Mouse (Mus musculus): ENCODE results near the gene Sarm1. TPM values are rescaled to one million over a fixed set of nuclear protein-coding genes. Genes with fewer than 3 reads are reported as not detected.

Gene Sarm1
- total RNA-seq, 2 experiments from 2014 or later, result 0.93 to 1.2 TPM

DNA sequence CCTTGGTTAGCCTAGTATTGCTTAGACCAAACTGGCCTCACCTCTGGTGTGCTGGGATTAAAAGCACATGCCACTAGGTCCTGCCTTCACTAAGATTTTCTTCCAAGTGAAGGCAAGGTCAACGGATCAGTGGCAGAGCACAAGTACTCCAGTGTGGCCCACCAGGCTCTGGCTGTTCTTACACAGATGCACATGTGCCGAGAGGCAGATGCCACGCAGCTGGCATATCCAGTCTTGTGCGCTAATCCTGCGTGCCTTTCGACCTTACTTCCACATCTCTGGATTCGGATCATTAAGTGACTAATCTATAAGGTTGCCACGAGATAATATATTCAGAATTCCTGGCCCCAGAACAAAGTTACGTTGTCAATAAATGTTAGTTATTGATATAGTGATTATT is 32.4 kb downstream of the Sarm1 start:
- no peak for DNase-seq (ENCODE audit: low spot score in 2 of 2)

DNA sequence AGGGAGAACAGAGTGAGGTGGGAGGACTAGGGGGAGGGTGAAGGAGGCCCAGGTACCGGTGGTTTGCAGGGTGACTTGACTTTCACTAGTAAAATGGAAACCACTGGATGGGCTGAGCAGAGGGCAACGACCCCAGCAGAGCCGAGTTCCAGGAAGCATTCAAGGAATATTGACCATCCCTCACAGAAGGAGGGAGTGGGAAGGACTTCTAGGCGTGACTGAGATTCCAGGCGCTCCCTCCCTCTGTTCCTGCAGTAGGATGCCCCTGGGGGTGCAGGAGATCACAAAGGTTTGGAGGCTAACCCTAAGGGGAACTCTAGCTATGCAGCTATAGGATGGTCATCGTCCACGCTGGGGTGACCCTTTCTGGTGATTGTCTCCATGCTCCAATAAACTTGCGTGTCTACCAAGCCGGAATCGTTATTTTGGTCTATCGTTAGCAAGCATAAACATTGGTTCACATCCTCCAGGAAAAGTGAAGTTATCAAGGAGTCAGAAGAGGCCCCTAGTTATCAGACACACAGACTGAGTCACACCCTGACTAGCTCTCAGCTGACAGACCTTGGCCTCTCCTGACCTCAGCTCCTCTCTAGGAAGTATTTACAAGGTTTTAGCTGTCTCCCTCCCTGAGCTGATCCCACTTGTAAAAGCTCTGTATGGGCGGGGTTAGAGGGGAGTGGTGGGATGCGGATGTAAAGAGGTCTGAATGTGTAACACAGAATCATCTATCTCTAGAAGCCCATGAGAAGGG is 34.1 kb downstream of the Sarm1 start:
- DNase-seq (ENCODE audit: low spot score in 2 of 2), result no peak

DNA sequence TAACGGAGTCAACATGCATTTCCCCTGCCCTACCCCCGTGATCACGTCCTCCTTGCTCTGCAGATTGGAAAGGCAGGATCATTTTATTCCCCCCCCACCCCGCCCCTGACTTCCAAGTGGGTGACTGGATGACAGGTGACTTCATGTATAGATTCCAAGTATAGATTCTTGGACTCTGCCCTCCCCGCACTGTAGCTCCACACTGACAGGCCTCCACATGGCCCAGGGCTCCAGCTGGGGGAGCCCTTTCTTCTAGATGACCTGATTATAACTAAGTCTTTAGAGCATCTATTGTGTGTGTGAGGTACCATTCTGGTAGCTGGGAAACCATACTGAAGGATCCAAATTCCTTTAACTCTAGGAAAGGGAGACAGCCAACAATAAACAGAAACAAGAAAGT is 34.9 kb downstream of the Sarm1 start:
- DNase-seq (ENCODE audit: low spot score in 2 of 2), result no peak

DNA sequence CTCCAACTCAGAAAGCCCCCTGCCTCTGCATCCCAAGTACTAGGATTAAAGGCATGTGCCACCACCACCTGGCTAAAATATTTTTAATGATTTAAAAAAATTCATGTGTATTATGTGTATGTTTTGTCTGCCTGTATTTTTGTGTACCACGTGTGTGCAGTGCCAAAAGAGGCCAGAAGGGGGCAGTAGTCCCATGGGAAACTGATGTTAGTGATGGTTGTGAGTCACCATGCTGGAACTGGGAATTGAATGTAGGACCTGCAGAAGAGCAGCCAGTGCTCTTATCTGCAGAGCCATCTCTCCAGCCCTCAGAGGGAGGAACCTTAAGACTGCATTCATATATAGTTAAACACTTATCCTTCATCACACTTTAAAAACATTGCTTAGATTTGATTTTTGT is 35.7 kb downstream of the Sarm1 start:
- DNase-seq (ENCODE audit: low spot score in 2 of 2), result no peak

DNA sequence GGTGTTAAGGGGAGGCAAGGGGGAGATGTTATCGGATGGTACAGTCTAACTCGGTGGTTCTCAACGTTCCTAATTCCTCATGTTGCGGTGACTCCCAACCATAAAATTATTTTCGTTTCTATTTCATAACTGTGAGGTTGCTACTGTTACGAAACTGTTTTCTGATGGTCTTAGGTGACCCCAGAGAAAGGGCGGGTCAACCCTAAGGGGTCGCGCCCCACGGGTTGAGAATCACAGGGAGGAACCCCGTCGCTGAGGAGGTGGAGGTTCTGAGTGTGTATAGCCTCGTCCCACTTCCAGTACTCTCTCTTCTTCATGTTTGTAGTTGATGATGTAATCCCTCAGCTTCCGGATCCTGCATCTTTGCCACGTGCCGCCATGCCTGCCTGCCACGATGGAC is 38.8 kb downstream of the Sarm1 start:
- no peak for DNase-seq (ENCODE audit: low spot score in 2 of 2)

DNA sequence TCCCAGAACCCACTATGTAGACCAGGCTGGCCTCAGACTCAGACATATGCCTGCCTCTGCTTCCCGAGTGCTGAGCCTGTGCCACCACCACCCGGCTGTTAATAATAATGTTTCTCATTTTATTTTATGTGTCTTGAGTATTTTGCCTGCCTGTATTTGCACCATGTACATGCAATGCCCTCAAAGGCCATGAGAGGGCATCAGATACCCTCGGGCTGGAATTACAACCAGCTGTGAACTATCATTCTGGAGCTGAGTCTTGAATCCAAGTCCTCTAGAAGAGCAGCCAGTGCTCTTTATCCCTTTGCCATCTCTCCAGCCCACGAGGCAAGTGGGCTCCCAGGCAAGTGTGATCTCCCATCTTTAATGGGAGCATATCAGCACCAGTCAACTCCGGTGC is 42.2 kb downstream of the Sarm1 start:
- DNase-seq (ENCODE audit: low spot score in 2 of 2), result no peak

DNA sequence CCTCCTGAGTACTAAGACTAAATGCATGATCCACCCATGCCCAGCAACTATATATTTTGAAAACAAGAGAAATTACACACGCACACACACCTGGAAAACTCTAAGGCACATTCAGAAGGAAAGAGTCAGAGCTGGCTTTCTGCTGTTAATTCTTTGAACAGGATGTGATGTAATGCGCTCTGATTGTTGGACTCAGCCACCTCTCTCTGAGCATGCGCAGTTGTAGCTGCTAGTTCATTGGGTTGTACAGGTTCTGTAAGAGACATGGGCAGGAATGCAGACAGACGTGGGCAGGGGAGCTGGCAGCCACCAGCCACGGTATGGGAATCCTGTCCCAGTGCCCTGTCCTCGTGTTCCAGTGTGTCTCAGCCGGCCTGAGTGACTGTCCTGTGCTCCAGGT is 43.3 kb downstream of the Sarm1 start:
- no peak for DNase-seq (ENCODE audit: low spot score in 2 of 2)

DNA sequence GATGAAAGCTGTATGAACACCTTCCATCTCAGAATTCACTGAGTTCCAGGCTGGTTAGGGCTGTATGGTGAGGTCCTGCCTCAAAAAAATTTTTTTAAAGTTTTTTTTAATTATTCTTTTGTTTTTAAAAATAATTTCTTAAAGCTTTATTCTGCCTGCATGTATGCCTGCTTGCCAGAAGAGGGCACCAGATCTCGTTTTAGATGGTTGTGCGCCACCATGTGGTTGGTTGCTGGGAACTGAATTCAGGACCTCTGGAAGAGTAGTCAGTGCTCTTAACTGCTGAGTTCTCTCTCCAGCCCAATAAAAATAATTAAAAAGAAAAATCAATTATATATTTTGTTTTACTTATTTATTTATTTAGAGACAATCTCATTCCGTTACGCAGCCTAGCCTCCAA is 43.9 kb downstream of the Sarm1 start:
- DNase-seq (ENCODE audit: low spot score in 2 of 2), result peak in 1 of 2 experiments; percentile 64

DNA sequence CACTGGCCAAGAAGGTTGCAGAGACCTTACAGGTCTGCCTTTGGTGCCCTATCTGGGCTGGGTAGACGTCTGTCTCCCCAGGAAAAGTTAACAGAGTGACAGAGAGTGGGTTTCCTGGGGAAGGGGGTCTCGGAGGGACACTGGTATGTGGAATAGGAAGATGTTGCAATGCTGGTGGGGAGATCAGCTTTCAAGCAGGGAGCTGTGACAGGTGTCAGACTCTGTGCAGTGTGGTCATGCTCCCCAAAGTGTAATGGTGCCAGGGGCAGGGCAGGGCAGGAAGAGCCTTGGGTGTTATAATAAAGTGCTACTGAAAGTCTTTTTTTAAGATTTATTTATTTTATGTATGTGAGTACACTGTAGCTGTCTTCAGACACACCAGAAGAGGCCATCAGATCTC is 47.2 kb downstream of the Sarm1 start:
- DNase-seq (ENCODE audit: low spot score in 2 of 2), result no peak

DNA sequence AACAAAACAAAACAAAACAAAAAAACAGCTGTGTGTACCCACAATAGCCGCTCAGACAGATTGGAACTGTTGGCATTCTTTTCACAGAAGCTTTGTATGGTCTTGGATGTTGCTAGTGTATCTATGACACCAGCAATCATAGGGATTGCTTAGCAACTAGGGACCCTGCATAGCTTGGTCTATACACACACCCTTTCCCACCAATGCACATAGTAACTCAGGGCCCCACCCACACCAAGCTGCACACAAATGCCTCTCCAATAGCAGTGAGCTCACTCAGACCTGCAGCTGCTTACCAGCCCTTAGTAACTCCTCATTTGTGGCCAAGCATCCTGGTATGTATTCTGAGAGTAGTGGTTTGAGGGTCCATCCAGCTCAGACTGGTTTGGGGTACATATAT is 49.3 kb downstream of the Sarm1 start:
- DNase-seq (ENCODE audit: low spot score in 2 of 2), result no peak

DNA sequence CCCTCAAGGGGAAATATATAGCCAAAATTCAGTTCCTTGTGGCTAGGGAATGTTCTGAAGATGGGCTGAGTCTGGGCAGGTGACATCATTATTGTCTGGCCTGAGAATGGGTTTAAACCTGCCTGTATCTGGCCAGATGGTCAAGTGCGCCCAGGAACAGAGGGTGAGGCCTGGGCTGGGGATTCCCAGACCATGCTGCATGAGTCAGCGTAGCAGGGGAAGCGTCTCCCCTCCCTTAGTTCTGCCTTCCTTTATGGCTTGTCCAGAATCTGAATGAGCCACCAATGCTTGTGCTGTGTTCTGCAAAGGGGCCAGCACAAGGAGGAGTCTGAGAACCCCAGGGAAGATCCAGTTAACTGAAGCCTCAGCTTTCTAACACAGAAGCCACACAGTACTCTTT is 50.4 kb downstream of the Sarm1 start:
- DNase-seq (ENCODE audit: low spot score in 2 of 2), result no peak

DNA sequence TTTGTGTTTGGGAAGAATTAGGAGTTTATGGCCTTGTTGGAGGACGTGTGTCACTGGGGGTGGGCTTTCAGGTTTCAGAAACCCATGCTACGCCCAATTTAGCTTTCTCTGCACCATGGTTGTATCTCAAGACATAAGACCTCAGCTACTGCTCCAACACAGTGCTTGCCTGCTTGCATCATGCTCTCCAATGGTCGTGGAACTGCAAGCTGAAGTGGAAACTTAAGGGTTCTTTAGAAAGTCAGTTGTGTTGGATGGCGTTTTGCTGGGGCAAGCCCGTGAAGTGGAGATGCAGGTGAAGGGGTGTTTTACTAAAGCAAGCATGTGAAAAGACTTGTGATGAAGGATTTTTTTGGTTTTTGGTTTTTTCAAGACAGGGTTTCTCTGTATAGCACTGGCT is 54.4 kb downstream of the Sarm1 start:
- DNase-seq (ENCODE audit: low spot score in 2 of 2), result no peak

DNA sequence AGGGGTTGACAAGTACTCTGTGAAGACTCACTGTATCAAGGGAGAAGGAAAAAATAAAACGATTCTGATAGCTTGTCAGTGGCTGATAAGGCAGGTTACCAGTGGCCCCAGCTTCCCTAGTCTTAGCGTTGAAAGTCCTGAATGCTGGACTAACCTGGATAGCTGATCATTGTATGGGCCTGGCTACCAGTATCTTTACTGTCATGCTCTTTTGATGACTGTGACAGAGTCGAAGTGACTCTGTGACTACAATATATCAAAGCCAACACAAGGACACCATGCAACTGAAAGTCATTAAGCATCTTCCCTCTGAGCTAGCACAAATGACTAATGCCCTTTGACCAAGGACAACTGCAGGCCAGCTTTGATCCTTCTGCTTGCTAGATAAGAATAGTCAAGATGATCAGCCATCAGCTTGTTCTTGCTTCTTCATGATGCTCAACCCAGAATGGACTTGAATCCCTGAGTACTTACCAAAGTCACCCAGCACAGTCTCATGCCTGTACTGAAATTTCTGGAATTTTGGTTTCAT is 59.1 kb downstream of the Sarm1 start:
- DNase-seq (ENCODE audit: low spot score in 2 of 2), result no peak

DNA sequence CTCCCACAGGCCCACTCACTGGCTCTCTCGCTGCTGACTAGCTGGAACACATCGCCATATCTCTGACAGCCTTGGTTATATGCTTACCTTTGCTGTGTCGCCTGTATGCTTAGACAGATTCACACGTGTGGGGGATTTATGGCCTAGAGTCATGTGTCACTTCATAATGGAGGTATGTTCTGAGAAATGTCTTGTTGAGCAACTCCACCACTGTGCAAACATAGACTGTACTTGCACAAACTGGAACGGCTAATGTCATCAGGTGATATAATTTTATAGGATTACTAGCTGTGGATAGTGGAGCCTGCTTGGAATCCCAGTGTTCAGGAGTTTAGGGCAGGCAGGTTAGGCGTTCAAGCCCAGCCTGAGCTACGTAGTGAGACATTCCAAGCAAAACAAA is 60.4 kb downstream of the Sarm1 start:
- no peak for DNase-seq (ENCODE audit: low spot score in 2 of 2)

DNA sequence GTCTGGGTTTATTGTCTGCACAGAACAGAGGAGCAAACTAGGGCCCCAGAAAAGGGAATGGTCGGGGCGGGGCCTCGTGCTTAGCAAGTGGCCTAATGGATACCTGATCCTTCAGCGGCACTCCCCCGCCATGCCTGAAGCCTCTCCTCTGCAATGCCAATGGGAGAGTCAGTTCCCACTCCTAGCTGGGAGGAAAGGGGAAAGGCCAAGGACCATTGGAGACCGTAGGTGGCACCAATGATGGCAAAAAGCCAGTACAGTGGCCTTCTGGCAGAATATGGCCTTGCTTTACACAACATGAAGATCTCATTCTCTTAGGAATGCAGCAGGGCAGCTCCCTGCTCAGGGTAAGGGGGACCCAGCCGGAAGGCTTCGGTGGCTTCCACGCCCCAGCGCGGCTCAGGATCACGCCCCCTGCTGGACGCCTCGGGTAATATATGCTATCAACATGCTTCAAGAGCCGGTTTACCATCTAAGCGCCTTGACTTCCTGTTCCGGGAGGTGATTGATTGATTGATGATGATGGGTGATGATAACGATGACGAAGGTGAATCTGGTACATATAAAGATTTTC is 61.7 kb downstream of the Sarm1 start:
- DNase-seq (ENCODE audit: low spot score in 2 of 2), result peak in 1 of 2 experiments; percentile 19

DNA sequence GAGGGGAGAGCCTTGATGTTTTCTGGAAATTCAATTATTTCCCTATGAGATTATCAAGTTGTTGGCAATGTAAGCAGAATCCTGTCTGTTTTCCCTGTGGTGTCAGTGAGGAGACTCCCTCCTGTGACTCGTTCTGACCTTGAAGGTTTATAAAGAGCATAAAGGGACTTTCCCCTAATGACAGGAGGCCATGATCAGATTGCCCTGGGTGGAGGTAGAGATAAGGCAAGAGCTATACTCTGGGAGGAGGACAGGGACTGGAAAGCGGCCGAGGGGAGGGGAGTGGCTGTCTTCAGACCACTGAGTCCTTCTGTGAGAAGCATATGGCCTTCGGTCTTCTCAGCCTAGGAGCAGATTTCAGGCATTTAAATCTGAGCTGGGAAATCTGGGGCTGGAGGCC is 63.5 kb downstream of the Sarm1 start:
- no peak for DNase-seq (ENCODE audit: low spot score in 2 of 2)

DNA sequence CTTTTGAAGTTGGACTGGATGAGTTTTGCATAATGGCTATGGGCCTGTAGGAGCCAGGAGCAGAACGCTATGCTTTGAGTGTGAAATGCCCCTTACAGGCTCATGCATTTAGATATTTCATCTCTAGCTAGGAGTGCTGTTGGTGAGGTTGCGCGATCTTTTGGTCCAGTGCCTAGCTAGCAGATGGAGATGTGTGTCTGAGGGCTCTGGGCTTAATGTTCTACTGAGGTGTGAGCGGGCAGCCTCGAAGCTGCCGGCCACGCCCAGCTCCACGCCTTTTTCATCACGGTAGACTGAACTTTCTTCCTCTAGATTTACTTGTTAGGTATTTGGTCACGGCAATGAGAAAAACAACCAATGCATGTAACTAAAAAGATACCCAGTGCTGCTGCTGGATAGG is 66.4 kb downstream of the Sarm1 start:
- DNase-seq (ENCODE audit: low spot score in 2 of 2), result no peak

DNA sequence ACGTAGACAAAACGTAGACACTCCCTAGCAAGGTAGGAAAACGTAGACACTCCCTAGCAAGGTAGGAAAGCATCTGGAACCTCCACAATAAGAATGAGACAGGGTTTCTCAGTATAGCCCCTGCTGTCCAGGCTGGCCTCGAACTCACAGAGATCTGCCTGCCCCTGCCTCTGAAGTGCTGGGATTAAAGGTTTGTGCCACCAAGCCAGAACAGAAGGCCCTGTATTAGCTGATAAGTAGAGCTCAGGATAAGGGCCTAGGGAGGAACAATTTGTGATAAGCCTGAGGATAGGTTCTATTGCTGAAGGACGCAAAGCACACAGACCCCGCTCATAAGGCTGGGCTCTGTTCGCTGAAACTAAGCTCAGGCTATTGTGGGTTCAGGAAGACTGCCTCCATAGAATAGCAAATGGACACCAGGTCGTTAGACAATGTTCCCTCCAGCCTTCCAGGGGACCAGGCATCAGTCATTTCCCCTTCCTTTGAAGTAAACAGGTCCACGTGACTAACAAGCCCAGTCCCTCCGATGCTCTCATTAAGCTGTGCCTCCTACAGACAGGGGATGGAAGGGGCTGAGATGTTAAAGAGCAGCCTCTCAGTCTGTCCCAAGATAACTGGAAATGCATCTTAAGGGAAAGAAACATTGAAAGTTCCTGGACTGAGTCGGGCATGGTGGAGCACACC is 67.2 kb downstream of the Sarm1 start:
- no peak for DNase-seq (ENCODE audit: low spot score in 2 of 2)

DNA sequence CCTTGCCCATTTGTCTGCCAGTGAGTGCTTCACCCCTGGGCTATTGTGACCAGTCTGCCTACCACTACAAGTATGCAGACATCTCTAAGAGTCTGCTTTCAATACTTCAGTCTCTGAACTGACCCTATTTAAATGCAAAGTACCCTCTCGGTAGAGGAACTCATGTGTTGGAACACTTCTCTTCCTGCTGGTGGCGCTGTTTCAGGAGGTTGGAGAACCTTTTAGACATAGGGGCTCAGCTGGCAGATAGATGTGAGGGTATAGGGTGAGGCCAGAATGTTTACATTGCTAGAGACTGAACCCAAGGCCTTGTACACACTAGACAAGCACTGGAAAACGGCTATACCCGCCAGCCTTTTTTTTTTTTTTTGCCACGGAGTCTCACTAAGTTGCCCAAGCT is 69.2 kb downstream of the Sarm1 start:
- no peak for DNase-seq (ENCODE audit: low spot score in 2 of 2)

DNA sequence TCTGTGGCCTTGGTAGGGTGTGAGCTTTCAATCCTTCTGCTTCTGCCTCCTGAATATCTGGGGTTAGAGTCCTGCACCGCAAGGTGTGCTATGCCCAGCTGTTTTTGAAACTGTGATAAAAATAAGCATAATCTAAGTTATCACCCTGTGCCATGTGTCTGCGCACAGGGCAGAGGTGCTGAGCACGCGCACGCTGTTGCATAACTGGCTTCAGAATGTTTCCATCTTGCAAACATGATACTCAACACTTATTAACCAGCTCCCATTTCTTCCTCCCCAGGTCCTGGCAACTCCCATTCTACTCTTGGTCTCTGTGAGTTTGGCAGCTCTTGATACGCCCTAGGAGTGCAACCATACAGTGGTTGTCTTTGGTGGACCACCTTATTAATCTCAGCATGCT is 69.9 kb downstream of the Sarm1 start:
- no peak for DNase-seq (ENCODE audit: low spot score in 2 of 2)

DNA sequence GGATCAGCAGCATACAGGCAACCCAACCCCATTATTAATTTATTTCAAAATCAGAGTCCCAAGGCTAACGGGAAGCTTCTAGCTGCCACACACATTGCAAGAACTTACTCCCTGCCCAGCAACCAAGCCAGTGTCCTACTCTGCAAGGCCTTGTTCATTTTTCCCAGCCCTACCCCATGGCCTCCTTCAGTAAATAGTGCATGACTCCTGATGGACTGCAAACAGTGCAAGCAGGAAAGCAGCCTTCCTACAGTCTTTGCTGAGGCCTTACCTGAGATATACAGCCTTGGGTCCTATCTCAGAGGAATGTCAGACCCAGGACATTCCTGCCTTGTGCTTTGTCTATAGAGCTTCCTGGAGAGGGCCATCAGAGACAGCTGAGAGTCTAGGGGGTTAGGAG is 72.0 kb downstream of the Sarm1 start:
- DNase-seq (ENCODE audit: low spot score in 2 of 2), result no peak

DNA sequence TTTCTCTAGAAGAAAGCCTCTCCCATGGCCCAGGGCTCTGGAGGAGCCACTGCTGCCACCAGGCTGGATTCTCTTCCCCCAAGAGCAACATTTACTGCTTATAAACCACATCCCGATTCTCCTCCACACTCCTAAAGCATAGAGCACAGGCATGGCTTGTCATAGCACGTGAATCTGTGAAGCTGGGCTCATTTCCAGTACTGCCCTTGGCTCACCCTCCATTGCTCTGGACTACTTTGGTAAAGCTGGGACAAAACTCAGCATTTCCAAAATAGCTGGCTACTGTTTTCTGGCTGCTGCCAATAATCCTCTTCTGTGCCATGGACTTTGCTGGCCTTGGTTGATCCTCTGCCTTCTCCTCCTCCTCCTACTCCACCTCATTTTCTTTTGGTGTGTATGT is 73.2 kb downstream of the Sarm1 start:
- no peak for DNase-seq (ENCODE audit: low spot score in 2 of 2)

Measured in gastrocnemius, postnatal 4 days (tissue).